Mouse (Mus musculus): ENCODE measurements around the gene Brip1.

- TF ChIP-seq EP300 (optimal IDR thresholded peaks at IDR 0.05), result no peak
- TF ChIP-seq CTCF (IDR thresholded peaks at IDR 0.05; ENCODE audit: low read depth), result no peak
These were observed 10.8 kb upstream of the Brip1 start for GRCm38 (mm10) chr11:86211803-86212202.

Measured in stomach, postnatal 0 days (tissue).